Mouse (Mus musculus): Measurements from ENCODE around the gene Hdac7.
A peak's percentile ranks its signal among the peaks of the same experiment; 100 is the strongest.

Hdac7 gene

DNA sequence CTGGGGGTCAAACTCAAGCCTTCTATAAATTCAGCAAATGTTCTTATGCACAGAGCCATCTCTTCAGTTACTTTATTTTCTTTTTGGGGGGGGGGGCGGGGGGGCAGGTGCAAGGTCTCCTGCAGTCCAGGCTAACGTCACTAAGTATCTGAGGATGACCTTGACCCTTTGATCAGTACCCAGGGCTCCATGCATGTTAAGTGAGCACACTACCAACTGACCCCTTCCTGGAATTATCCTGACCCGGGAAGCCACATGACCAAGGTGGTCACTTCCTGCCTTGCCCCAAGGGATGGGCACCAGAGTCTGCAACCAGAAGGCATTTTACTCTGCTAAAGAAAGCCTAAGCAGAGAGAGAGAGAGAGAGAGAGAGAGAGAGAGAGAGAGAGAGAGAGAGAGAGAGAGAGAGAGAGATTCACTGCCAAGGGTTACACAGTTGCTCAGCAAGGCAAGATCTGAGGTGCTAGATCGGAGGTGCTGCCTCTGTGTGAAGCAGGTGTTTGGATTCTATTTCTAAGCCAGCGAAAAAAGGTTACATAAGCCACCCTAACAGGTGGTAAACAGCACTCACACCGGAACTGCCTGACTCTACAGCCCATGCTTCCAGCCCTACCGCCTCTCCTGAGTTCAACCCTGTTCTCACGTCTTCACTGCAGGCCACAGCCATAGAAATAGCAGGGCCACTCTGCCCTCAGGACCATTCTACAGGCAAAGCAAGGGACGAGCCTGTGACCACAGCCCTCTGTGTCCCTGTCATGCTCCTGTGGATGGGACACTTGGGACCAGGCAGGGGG, 80.8 kb downstream of the Hdac7 start:
- no peak for DNase-seq

DNA sequence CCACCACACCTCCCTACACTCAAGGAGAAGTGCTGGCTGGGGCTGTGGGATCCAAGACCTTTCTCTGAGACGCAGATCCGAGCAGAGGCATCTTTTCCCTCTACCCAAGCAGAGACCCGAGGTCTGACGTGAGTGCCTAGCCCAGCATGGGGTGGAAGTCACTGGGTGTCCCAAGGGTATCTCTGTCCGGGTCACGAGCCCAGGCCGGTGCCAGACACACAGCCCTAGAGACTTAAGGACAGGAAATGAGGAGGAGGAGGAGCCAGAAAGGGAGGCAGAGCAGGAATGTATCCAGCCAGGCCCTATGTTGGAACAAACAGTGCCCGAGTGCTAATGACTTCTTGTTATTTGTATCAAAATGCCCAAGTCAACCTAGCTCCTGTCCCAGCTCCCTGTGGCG, 81.6 kb downstream of the Hdac7 start:
- DNase-seq: no peak

DNA sequence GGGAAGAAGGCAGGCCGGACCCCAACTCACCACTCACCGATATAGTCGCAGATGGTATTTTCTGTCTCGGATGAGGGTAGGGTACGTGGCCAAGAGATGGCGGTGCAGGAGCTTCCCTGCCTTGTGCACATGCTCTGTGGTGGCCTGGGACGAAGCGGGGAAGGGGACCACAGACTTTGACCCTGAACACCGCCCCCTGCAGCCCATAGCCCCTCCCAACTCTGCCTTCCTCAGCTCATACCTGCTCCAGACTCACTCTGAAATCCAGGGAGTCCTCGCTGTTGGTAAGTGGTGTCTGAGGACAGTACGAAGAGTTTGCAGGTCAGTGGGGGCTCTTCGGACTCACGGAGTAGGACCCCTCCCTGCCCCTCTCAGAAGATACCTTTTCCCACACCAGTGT, 82.9 kb downstream of the Hdac7 start:
- DNase-seq: no peak

DNA sequence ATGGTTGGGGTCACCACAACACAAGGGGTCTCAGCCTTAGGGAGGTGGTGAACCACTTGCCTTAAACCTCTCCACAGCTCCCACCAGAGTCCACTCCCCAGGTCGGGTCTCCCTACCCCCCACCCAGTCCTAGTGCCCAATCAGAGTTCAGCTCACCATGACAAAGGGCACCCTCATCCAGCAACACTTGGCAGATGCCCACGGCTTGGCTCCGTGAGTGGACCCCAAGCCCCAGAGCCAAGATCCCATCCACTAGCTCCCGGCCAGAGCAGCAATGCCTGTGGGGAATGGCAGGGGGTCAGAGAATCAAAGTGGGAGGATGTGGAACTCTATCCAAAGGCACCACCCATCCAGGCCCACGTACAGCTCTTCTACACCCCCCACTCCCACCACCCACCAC, 83.3 kb downstream of the Hdac7 start:
- DNase-seq: no peak

DNA sequence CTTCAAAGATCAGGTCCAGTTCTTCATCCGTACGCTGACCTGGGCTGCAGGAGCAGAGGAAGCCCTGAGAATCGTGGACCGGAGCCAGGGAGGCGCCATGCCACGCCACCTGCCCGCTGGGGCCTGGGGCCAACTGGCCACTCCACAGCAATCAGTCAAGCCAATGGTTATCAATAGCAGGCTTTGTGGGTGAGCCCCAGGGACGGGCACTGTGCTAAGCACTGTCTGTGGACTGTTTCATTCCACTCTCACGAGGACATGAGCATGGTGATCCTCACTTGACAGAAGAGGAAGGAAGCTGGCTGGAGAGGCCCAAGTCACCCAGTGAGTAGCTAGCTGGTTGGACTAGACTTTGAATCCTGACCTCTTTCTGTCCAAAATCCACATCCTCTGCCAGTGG, 84.3 kb downstream of the Hdac7 start:
- DNase-seq: peak; percentile 42

DNA sequence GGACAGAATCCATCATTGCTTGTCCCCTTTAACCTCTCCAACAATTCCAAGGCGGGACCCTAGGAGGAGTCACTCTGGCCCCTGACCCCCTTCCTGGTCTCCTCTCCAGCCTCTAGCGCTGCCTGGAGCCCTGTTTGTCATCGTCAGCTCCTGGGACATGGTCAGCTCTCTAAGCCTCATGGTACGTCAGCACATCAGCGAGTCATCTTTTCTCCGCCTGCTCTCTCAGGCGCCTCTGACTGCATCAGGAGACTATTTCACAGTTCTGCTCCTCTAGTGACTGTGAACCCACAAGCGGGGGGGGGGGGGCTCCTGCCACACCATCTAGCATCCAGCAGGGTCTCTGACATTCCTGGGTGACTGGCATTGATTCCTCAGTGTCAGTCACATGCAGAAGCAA, 88.9 kb downstream of the Hdac7 start:
- DNase-seq: no peak

DNA sequence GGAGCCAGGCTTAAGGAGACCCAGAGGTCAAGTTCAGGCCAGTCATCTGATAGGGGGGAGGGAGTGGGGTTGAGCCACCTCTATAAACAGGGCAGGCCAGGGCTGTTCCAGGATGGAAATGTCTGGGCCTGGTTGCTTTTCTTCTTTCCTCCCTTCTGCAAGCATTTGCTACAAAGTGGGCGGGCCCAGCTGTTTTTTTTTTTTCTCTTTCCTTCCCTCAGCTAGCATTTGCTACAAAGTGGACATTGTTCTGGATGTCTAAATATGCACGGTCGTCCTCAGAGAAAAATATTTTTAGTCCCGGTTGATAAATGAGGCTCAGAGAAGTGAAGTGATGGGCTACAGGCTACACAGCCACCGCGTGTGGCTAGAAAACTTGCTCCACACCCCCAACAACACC, 89.8 kb downstream of the Hdac7 start:
- no peak for DNase-seq

DNA sequence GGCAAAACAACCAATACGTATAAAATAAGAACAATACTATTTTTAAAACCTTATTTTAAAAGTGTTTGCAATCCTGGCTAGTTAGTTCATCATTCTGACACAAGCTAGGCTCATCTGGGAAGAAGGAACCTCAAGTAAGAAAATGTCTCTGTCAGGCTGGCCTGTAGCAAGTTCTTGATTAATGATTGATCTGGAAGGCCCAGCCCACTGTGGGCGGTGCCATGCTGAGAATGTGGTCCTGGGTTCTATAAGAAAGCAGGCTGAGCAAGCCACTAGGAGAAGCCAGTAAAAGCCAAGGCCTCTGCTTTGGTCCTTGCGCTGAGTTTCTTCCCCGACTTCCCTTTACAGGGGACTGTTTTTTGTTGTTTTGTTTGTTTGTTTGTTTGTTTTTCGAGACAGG, 91.8 kb downstream of the Hdac7 start:
- DNase-seq: no peak

DNA sequence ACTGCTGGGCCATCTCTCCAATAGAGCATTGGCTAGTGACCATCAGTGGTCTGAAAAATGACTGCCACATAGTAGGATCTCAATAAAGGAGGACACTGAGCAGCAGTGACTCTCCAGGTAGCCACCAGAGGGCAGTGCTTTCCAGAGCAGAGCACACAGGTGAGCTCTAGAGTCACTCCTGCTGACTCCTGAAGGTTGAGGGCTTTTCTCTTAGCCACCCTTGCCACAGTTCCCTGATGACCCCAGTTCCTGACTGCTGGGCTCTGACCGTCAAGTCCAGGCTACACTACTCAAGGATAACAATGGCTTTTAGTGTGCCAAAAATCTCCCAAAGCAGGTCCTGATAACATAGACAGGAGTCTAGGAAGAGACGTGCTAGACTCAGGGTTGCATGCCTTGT, 92.6 kb downstream of the Hdac7 start:
- DNase-seq: no peak

DNA sequence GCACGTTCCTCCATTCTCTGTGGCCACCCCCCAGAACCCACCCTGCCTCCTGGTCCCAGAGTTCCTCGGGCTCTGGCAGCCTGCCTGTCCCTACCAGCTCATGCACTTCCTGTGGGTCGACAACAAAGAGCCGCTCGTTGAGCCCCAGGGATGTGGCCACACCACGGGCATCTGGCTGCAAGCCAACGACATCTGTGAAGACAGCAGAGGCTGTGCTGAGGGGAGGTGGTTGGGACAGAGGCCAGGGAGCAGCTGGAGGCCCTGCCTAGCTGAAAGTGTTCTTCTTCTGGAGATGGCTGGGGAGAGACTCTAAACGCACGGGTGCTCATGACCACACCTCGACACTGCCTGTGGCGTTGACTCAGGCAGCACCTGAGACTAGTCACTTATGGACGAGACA, 93.6 kb downstream of the Hdac7 start:
- peak; percentile 86 for DNase-seq

DNA sequence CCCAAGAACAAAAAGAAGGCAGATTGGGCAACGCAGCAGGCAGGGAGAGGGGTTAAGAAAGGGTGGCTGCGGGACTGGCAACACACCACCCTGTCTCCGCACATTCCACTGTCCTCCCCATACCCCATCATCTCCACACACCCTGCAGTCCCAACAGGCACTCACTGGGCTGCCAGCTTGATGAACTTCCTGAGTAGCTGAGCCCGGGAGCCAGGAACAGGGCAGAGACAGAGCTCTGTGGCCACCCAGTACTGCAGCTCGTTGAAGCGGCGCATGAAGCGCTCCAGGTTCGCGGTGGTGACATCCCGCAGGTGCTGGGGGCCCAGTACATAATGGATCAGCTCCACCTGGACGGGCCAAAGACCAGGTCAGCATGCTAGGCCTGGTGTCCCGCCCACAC, 94.5 kb downstream of the Hdac7 start:
- DNase-seq: no peak

DNA sequence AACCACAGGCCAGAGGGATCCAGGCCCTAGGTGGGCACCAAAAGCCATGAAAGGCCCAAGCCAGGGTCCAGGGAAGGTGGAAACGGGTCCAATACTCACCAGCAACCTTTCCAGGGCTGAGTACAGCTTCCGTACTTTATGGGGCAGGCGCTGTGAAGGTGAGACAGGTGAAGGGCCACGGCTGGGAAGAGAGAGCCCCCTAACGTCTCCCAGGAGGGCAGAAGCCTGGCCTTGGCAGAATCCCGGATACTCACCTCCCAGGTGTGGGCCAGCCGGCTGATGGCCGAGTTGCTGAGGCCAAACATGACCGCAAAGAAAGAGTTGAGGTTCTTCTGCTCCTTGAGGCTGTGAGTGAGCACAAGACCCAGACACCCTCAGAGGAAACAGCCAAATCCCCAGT, 94.9 kb downstream of the Hdac7 start:
- no peak for DNase-seq

DNA sequence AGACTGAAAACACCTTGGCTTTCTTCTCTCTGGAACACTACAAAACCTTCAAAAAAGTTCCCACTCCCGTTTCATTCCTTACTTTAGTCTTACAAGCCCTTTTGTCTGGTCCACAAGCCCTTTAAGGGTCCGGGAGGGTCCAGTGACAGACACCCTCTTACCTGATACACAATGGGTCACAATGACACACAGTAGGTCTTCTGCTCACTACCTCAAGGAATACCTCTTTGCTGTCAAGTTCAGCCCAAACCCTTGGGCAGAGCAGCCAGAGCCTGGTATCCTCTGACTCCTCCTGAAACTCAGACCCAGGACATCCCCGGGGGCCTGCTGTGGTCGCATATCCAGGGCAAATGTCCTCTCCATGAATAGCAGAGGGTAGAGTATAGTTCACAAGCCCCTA, 95.3 kb downstream of the Hdac7 start:
- DNase-seq: no peak

DNA sequence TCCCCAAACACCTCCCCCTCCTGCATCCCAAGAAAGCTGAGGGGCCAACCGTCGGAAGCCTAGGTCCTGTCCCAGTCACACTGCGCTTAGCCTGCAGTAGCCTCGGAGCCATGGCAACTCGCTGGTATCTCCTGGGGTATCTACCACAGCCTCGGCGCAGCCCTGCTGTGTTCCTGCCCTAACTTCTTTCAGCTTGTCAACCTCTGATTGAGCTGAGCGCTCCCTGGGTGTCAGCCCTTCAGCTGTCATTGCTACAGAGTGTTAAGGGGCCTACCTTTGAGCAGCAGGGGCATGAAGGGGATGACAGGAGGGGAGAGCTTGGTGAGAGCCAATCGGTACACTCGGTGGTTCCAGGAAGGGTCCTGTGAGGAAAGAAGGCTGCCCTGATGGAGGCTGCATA, 96.0 kb downstream of the Hdac7 start:
- no peak for DNase-seq

DNA sequence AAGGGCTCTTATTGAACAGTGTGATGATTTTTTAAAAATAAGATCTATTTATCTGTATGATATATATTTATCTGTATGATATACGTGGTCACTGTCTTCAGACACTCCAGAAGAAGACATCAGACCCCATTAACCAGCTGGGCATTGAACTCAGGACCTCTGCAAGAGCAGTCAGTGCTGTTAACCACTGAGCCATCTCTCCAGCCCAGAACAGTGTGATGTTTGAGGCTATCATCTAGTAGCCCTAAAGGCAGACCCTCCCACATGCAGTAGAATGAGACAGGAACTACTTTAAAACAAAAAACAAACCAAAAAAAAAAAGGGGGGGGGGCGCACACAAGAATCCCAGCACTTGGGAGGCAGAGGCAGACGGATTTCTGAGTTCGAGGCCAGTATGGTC, 96.8 kb downstream of the Hdac7 start:
- no peak for DNase-seq

DNA sequence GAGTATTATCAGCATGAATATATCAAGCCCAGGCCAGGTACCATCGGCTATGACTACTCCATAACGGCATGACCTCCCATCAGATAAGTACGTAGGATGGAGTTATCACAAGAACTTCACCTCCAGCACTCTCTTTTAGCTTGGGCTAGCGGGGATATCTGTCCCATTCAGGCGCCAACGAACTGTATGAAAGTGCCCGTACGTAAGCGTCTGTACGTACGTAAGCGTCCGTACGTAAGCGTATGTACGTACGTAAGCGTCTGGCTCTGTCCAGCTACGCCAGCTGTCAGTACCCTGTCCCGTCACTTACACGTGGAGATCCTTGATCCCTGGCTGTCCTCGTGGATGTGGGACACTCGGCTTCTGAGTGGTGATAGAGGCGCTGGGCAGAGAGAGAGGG, 97.6 kb downstream of the Hdac7 start:
- no peak for DNase-seq

DNA sequence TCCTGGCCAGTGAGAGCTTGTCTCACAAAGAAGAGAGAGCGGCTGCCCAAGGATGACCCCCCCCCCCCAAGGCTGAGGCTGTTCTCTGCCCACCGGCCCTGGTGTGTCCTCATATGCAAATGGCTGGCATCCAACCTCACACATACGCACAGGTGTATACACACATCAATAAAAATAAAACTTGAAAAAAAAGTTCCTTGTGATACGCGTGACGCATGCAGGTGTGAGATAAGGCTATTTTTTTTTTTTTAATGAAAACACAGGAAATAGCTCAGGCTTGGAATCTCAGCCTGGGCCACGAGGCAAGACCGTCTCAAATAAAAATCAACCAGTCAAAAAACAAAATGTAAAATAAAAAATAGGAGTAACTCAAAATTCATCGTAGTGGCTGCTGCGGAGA, 98.0 kb downstream of the Hdac7 start:
- DNase-seq: no peak

DNA sequence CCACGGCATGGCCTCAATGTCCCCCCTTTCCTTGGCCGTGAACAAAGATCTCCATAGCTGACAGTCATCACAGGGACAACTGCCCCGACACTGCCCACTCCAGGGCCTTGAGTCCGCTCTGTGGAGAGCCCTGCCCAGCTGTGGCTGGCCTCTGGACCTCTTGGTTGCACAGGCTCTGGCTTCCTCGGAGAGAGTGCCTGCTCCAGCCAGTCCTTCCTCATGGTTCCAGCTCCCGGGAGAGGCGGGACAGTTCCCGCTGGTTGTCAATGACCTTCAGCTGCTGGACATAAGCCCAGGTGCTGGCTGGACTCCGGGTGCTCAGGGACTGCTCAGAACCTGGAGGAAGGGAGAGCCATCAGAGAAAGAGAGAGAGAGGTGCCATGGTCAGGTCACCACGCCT, 99.0 kb downstream of the Hdac7 start:
- DNase-seq: no peak

DNA sequence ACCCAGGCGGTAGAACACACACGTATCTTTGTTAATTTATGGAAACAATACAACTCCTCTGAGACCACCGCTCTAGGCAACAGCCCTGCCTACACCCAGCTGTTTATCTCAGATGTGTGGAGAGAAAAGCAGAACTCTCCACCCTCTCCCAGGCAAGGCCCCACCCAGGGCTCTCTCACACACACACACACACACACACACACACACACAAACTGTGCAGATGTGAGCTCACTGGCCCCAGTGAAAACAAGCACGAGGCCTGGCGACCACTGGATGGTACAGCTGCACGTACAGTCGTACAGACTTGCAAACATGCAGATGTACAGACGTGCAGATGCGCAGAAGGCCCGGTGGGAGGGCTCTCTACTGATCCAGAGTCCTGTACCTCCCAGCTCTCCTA, 99.4 kb downstream of the Hdac7 start:
- DNase-seq: no peak

DNA sequence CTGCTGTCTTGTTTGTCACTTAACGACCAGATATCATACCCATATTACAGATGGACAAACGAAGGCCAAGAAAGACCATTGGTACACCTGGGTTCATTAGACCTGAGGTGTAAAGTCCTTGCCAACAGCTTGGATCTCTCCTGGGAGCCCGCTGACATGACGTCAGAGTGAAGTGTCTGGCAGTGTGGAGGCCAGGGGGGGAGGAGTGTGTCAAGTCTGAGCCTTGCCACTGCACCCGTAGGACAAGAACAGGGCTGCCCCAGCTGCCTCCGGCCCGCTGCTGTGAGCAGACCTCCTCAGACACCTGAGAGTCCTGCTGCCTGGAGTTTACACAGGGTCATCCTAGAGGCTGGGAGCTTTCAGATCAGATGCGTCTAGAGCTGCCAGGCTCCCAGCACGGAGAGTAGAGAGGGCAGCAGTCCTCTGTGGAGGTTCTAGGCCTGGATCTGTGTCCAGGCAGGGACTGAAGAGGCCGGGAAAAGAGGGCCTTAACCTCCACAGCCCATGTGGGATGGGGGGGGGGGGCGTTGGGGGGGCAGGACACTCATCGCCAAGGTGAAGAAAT, 100.3 kb downstream of the Hdac7 start:
- no peak for DNase-seq

DNA sequence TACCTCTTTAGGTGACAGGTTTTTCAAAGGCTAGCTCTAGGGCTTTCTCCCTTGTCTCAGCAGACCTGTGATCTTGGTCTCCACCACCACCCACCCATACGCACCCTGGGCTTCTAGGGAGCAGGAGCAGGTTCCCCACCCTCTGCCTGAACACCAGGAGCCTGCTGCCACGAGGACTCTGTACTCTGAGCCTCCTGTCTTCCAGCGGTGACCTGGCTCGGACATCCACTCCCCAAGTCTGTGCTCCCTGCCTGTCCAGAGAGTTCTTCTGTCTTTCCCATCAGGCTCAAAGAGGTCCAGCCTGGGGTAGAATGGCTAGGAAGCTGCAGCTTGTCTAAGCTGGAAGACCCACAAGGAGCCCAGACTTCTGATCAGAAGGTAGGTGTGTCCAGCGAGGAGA, 101.1 kb downstream of the Hdac7 start:
- no peak for DNase-seq

Measured in right cerebral cortex, postnatal 4 days (tissue).